Mouse (Mus musculus) lung, embryonic 16.5 days (tissue): ENCODE data around the gene Pex5. TPM values are rescaled to one million over a fixed set of nuclear protein-coding genes. Genes with fewer than 3 reads are reported as not detected.
A peak's percentile ranks its signal among the peaks of the same experiment; 100 is the strongest.
"Not testable (repeated sequence)": the region's sequence is repeated elsewhere in the genome, so short reads cannot be mapped to it uniquely, and the experiment has no call there.

ENCODE experiments used
- ATAC-seq: fragments of 200-750 bp; cut with Nextera tagmentation; 2 replicates; pipeline ENCODE4 v1.8.0; 2017; ENCODE audit warnings: low read depth, mild to moderate bottlenecking, moderate library complexity
- H3K27ac ChIP-seq: fragments of 300-500 bp; sonication (generic); 2 replicates; pipeline ENCODE4 v1.5.1; 2014; ENCODE audit warnings: mild to moderate bottlenecking, control low read depth, low read length
- H3K27me3 ChIP-seq: fragments of 300-500 bp; sonication (generic); 2 replicates; pipeline ENCODE4 v1.6.1; 2014; ENCODE audit warnings: low read depth, low read length, mixed read lengths; ENCODE audit not compliant: control insufficient read depth, insufficient read depth
- H3K36me3 ChIP-seq: fragments of 300-500 bp; sonication (generic); 2 replicates; pipeline ENCODE4 v1.6.1; 2014; ENCODE audit warnings: low read length; ENCODE audit not compliant: control insufficient read depth, insufficient read depth
- H3K4me1 ChIP-seq: fragments of 300-500 bp; sonication (generic); replicated peaks from 2 replicates; pipeline ENCODE4 v1.6.1; 2014; ENCODE audit warnings: low read length, mixed read lengths; ENCODE audit not compliant: control insufficient read depth, insufficient read depth
- H3K4me2 ChIP-seq: fragments of 300-500 bp; sonication (generic); 2 replicates; pipeline ENCODE4 v1.6.1; 2014; ENCODE audit warnings: low read depth, low read length, control low read depth
- H3K4me3 ChIP-seq: fragments of 300-500 bp; sonication (generic); 2 replicates; pipeline ENCODE4 v1.5.1; 2014; ENCODE audit warnings: mild to moderate bottlenecking, low read length, control low read depth
- H3K9ac ChIP-seq: fragments of 300-500 bp; sonication (generic); 2 replicates; pipeline ENCODE4 v1.6.1; 2014; ENCODE audit warnings: low read length, control low read depth
- H3K9me3 ChIP-seq: fragments of 300-500 bp; sonication (generic); 2 replicates; pipeline ENCODE4 v1.6.1; 2016; ENCODE audit warnings: low read length; ENCODE audit not compliant: control insufficient read depth
- WGBS: fragments of 180-500 bp; shearing (Covaris S2); extraction: QIAGEN DNeasy Blood & Tissue Kit; methylation state at CpG from one replicate; pipeline ENCODE4 v1.1.7; 2014; 5-methylcytosine and 5-hydroxymethylcytosine counted together
- polyA plus RNA-seq: library from polyadenylated mRNA; unstranded; fragments of >200 nt; fragmentation: Nextera tagmentation; extraction: Ambion mirVana; gene quantifications from 2 replicates; pipeline ENCODE4 v1.2.1, GENCODE M21; 2015

The Pex5 gene
- polyA plus RNA-seq, 1 experiment from 2014 or later: 39.9 TPM

GRCm38 (mm10) chr6:124430784-124431495 lies 16.1 kb upstream of the Pex5 start:
- H3K4me3 ChIP-seq: no peak overlapping the region
- ATAC-seq: no peak
- WGBS: 56% methylated on average over 8 of the region's 8 CpGs
- no peaks in the 10 kb centered on the region for H3K9me3 ChIP-seq
- H3K36me3 ChIP-seq: no peaks in the 10 kb centered on the region
- no peak overlapping the region for H3K27ac ChIP-seq
- no peak overlapping the region for H3K4me2 ChIP-seq
- no peaks in the 10 kb centered on the region for H3K27me3 ChIP-seq
- H3K9ac ChIP-seq: no peak overlapping the region
- no peaks in the 10 kb centered on the region for H3K4me1 ChIP-seq

- Histone ChIP-seq H3K4me2 (no peak overlapping the region), H3K9me3 (no peaks in the 10 kb centered on the region), H3K4me3 (no peak overlapping the region), H3K36me3 (no peaks in the 10 kb centered on the region), H3K9ac (no peak overlapping the region), H3K4me1 (no peaks in the 10 kb centered on the region), H3K27ac (no peak overlapping the region), H3K27me3 (no peaks in the 10 kb centered on the region)
- no peak for ATAC-seq
- WGBS: 71% methylated on average over 3 of the region's 3 CpGs
These were observed 15.5 kb upstream of the Pex5 start for GRCm38 (mm10) chr6:124430379-124430778.

GRCm38 (mm10) chr6:124427791-124428576 lies 13.1 kb upstream of the Pex5 start:
- Histone ChIP-seq H3K9ac (no peak overlapping the region), H3K4me3 (no peak overlapping the region), H3K27ac (no peak overlapping the region), H3K4me1 (no peaks in the 10 kb centered on the region), H3K27me3 (no peaks in the 10 kb centered on the region), H3K9me3 (no peaks in the 10 kb centered on the region), H3K36me3 (no peaks in the 10 kb centered on the region), H3K4me2 (no peak overlapping the region)
- 55% methylated on average over 5 of the region's 6 CpGs for WGBS
- ATAC-seq: no peak

GRCm38 (mm10) chr6:124427289-124427688 lies 12.4 kb upstream of the Pex5 start:
- 73% methylated on average over 7 of the region's 7 CpGs for WGBS
- no peaks in the 10 kb centered on the region for H3K27me3 ChIP-seq
- no peak overlapping the region for H3K27ac ChIP-seq
- no peaks in the 10 kb centered on the region for H3K9me3 ChIP-seq
- H3K9ac ChIP-seq: no peak overlapping the region
- no peaks in the 10 kb centered on the region for H3K36me3 ChIP-seq
- H3K4me1 ChIP-seq: no peaks in the 10 kb centered on the region
- no peak overlapping the region for H3K4me2 ChIP-seq
- no peak overlapping the region for H3K4me3 ChIP-seq
- no peak for ATAC-seq

- Histone ChIP-seq H3K4me3 (no peak overlapping the region), H3K36me3 (no peaks in the 10 kb centered on the region), H3K27ac (no peak overlapping the region), H3K27me3 (no peaks in the 10 kb centered on the region), H3K9ac (no peak overlapping the region), H3K4me1 (no peaks in the 10 kb centered on the region), H3K9me3 (no peaks in the 10 kb centered on the region), H3K4me2 (no peak overlapping the region)
- 38% methylated on average over 3 of the region's 3 CpGs for WGBS
- no peak for ATAC-seq
These were observed 11.7 kb upstream of the Pex5 start for GRCm38 (mm10) chr6:124426604-124427003.

GRCm38 (mm10) chr6:124425523-124425922 lies 10.7 kb upstream of the Pex5 start:
- ATAC-seq: no peak
- 64% methylated on average over 6 of the region's 6 CpGs for WGBS
- Histone ChIP-seq H3K4me1 (no peaks in the 10 kb centered on the region), H3K27me3 (no peaks in the 10 kb centered on the region), H3K36me3 (no peaks in the 10 kb centered on the region), H3K27ac (no peak overlapping the region), H3K9me3 (no peaks in the 10 kb centered on the region), H3K9ac (no peak overlapping the region), H3K4me2 (no peak overlapping the region), H3K4me3 (no peak overlapping the region)

GRCm38 (mm10) chr6:124425042-124425441 lies 10.2 kb upstream of the Pex5 start:
- H3K9me3 ChIP-seq, H3K4me2 ChIP-seq, H3K9ac ChIP-seq, H3K4me3 ChIP-seq, H3K36me3 ChIP-seq, H3K4me1 ChIP-seq, H3K27me3 ChIP-seq, H3K27ac ChIP-seq: not testable (repeated sequence)
- 0 out of 2 replicates have a peak, but pooled peaks have one; percentile 5 for ATAC-seq
- 47% methylated on average over 7 of the region's 7 CpGs for WGBS

GRCm38 (mm10) chr6:124424068-124424498 lies 9.2 kb upstream of the Pex5 start:
- no peak for ATAC-seq
- WGBS: 18% methylated on average over 1 of the region's 1 CpGs
- no peaks in the 10 kb centered on the region for H3K27me3 ChIP-seq
- H3K9ac ChIP-seq: no peak overlapping the region
- H3K4me3 ChIP-seq: no peak overlapping the region
- H3K36me3 ChIP-seq: no peaks in the 10 kb centered on the region
- no peak overlapping the region for H3K4me2 ChIP-seq
- no peaks in the 10 kb centered on the region for H3K4me1 ChIP-seq
- no peak overlapping the region for H3K27ac ChIP-seq
- H3K9me3 ChIP-seq: no peaks in the 10 kb centered on the region

GRCm38 (mm10) chr6:124418686-124419085 lies 3.8 kb upstream of the Pex5 start:
- Histone ChIP-seq H3K36me3 (no peaks in the 10 kb centered on the region), H3K4me3 (no peak overlapping the region), H3K27me3 (no peaks in the 10 kb centered on the region), H3K9ac (no peak overlapping the region), H3K9me3 (no peaks in the 10 kb centered on the region), H3K4me1 (peaks cover 5% of the 10 kb centered on the region; the same call in 1 of the 2 replicates), H3K4me2 (no peak overlapping the region), H3K27ac (no peak overlapping the region)
- WGBS: 84% methylated on average over 3 of the region's 3 CpGs
- no peak for ATAC-seq
